Mouse (Mus musculus) gastrocnemius, postnatal 14 days (tissue): Measurements from ENCODE around the gene Car2. TPM values are rescaled to one million over a fixed set of nuclear protein-coding genes. Genes with fewer than 3 reads are reported as not detected.

Source experiments
- DNase-seq: peaks from one replicate; pipeline ENCODE4 v3.0.0; 2021; ENCODE audit warnings: mixed read lengths
- intact Hi-C: fragments of 180-260 bp; cut with DNase I; formaldehyde crosslinking; loops from one replicate; pipeline ENCODE4 v1.15.1; 2025; ENCODE audit warnings: low total_unique reads
- total RNA-seq, 2 experiments: library from RNA; stranded (reverse); gene quantifications; 2 replicates each; pipeline ENCODE4 v1.2.3; 2021

Car2 gene
- total RNA-seq, 2 experiments from 2014 or later = 7.2 to 8.4 TPM

GRCm38 (mm10) chr3:14911992-14912582 is 26.0 kb downstream of the Car2 start:
- DNase-seq = no peak
- intact Hi-C loops = no loop called here

DNA sequence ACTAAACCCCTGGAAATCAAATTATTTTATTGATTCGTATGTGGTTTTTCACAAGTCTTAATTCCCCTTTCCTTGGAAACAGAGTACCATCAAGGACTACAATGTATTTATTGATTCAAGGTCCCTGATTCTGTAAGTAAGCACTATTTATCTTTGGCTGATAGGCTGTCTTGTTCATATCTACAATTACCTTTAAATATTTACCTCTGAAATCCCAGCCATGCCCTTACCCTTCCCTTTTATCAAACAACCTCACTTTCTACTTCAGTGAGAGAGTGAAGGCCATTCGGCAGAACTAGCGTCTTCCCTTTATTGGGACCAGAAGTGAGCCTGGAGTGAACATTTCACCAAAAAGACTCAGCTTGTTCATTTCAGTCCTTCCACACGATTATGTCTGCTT is 27.7 kb downstream of the Car2 start:
- intact Hi-C loops = no loop called here
- no peak for DNase-seq

DNA sequence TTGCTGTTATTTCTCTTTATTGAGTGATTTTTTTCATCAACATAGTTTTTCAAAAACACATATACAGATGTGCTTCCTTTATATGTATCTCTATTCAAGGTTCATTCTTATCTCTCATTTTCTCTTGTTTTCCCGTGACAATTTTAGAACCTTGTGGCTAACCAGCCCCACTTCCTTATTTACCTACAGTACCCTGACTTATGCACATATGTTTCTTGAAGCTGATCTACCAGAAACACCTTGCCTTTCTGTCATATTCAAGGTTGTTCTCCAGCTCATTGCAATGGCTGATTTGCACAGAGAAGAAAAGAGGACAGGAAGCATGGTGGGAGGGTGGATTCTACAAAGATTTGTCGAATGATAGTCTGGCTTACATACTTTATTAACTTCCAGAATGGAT is 29.3 kb downstream of the Car2 start:
- no peak for DNase-seq
- intact Hi-C loops = no loop called here

DNA sequence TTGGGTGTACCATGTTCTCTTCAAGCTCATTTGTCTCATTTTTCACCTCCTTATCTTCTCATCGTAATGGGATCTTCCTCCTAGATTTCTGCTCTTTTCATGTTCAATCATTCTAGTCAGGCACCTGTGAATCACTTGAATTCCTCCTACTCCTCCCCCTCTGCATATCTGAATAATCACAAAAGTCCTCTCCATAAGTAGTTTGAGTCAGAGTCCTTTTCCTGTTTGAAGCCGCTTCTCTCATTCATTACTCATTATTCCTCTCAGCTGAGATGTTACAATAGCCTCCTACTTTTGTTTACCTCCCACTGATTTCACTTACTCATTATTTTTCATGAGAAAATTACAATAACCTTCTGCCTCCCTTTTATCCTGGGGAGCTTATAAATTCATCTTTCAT is 31.2 kb downstream of the Car2 start:
- intact Hi-C loops = no loop called here
- no peak for DNase-seq

DNA sequence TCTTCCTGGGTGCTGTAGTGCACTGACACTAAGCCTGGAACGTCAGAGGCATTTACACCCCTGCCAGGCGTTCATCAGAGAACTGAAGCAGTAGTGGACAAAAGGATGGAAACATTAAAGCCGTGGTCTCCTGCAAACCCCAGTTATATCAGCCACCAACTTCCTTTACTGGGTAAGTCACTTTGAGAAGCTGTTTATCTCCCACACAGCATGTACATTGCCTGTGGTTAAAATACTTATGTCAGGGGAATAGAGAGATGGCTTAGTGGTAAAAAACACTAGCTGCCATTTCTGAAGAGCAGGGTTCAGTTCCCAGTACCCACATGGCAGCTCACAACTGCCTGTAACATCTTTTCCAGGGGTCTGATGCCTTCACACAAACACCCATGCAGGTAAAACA is 58.6 kb downstream of the Car2 start:
- intact Hi-C loops = no loop called here
- DNase-seq = no peak

DNA sequence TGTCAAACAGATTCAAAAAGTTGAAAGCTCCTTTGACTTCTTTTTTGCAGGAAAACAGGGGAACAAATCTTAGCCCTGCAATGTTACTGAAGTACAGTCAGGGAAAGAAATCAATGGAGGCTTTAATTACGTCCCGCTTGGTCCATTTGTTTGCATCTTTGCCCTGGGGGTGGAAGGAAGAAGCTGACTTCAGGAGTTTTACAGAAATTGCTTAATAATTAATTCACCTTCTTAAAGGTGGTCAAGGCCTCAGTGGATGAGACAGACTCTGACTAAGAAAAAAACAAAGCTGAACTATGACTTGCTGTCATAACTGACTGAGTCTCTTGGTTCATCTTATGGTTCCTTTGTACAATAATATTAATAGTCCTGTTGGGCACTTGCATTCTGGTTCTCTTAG is 59.6 kb downstream of the Car2 start:
- intact Hi-C loops = no loop called here
- DNase-seq = no peak

DNA sequence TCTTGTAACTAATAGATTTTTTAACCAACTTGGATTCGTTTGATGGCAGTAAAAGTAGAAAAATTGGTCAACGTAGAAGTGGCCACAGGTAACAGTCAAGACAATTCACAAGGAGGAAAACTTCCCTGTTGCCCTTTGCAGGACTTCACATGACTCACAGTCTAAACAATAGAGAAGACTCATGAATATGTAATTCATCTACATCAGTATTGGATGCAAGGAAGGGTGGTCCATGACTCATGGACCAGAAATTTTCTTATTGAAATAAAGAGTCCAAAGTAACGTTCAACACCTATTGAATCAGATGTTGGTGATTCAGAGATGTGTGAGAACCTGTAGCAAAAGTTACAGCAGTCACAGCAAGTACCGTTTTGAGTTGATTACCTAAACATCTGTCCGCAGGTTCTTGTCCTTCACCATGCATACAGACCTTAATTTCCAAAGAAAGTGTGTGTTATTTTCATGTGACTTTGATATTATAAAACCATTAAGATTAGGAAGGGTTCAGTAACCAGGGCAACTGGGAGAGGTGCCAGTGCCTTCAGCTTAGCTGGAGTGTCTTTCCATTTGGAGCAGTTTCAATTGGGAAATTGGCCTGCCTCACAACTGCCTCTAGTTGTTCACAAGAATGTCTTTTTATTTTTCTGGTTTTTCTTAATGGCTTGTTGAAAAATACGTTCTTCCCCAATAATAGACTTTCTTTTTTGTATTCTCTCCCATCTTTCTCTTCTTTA is 62.2 kb downstream of the Car2 start:
- intact Hi-C loops = no loop called here
- DNase-seq = no peak

GRCm38 (mm10) chr3:14950031-14950430 is 64.0 kb downstream of the Car2 start:
- DNase-seq = no peak
- intact Hi-C loops = no loop called here

Other genes with a start within 250 kb of the Car2 start
- under 1 TPM; 0.31 to 0.45 TPM for gene Car13, start 244.5 kb upstream of the Car2 start, total RNA-seq
- gene Car1, start 77.9 kb upstream of the Car2 start, total RNA-seq = not detected
- gene Car3, start 22.8 kb upstream of the Car2 start, total RNA-seq = 100 to 1,000 TPM; 553 to 694 TPM